Mouse (Mus musculus): Measurements from ENCODE around the gene Gtf2e1. TPM values are rescaled to one million over a fixed set of nuclear protein-coding genes. Genes with fewer than 3 reads are reported as not detected.
A peak's percentile ranks its signal among the peaks of the same experiment; 100 is the strongest.

Gtf2e1 gene
- polyA plus RNA-seq, 1 experiment = 12.1 TPM

- peaks cover 6% of the 10 kb centered on the region; the same call in 1 of the 2 replicates for H3K4me1 ChIP-seq (ENCODE audit: control insufficient read depth, insufficient read depth, low read length)
These were observed 364 bp downstream of the Gtf2e1 start for GRCm38 (mm10) chr16:37539240-37539610.

GRCm38 (mm10) chr16:37533369-37534068 is 6.1 kb downstream of the Gtf2e1 start:
- peaks cover 6% of the 10 kb centered on the region; the same call in 1 of the 2 replicates for H3K4me1 ChIP-seq (ENCODE audit: control insufficient read depth, insufficient read depth, low read length)
- TF ChIP-seq CTCF (IDR thresholded peaks at IDR 0.05; ENCODE audit: borderline replicate concordance, insufficient read depth, low read depth, low read length) (no peak), POLR2A (IDR thresholded peaks at IDR 0.05; ENCODE audit: borderline replicate concordance, insufficient read depth, low read length) (no peak)
- H3K4me3 ChIP-seq (replicated peaks; ENCODE audit: insufficient read depth, low read depth, low read length) = no peak overlapping the region
- DNase-seq = no peak
- no peaks in the 10 kb centered on the region for H3K27me3 ChIP-seq (ENCODE audit: control insufficient read depth, insufficient read depth, low read length)
- WGBS = 91% methylated on average over 8 of the region's 8 CpGs
- H3K27ac ChIP-seq (ENCODE audit: insufficient read depth, low read length) = no peak overlapping the region

More at GRCm38 (mm10) chr16:37539240-37539610, 364 bp downstream of the Gtf2e1 start:
- Histone ChIP-seq H3K4me3 (replicated peaks; ENCODE audit: insufficient read depth, low read depth, low read length) (peak overlapping the region; percentile 78), H3K27me3 (ENCODE audit: control insufficient read depth, insufficient read depth, low read length) (no peaks in the 10 kb centered on the region), H3K27ac (ENCODE audit: insufficient read depth, low read length) (peak overlapping the region; percentile 62)
- no peak for DNase-seq
- TF ChIP-seq CTCF (IDR thresholded peaks at IDR 0.05; ENCODE audit: borderline replicate concordance, insufficient read depth, low read depth, low read length) (no peak), POLR2A (IDR thresholded peaks at IDR 0.05; ENCODE audit: borderline replicate concordance, insufficient read depth, low read length) (no peak)
- under 1% methylated on average over 22 of the region's 22 CpGs for WGBS

- no peaks in the 10 kb centered on the region for H3K27me3 ChIP-seq (ENCODE audit: control insufficient read depth, insufficient read depth, low read length)
- no peak overlapping the region for H3K4me3 ChIP-seq (replicated peaks; ENCODE audit: insufficient read depth, low read depth, low read length)
- 13% methylated on average over 1 of the region's 1 CpGs for WGBS
- H3K27ac ChIP-seq (ENCODE audit: insufficient read depth, low read length) = no peak overlapping the region
- H3K4me1 ChIP-seq (ENCODE audit: control insufficient read depth, insufficient read depth, low read length) = peaks cover 3% of the 10 kb centered on the region; the same call in 1 of the 2 replicates
- DNase-seq = no peak
- no peak for TF ChIP-seq CTCF (IDR thresholded peaks at IDR 0.05; ENCODE audit: borderline replicate concordance, insufficient read depth, low read depth, low read length)
- no peak for TF ChIP-seq POLR2A (IDR thresholded peaks at IDR 0.05; ENCODE audit: borderline replicate concordance, insufficient read depth, low read length)
These were observed 7.5 kb downstream of the Gtf2e1 start for GRCm38 (mm10) chr16:37532046-37532445.

- H3K27me3 ChIP-seq (ENCODE audit: control insufficient read depth, insufficient read depth, low read length) = no peaks in the 10 kb centered on the region
- DNase-seq = no peak
- WGBS = 93% methylated on average over 6 of the region's 6 CpGs
- no peak overlapping the region for H3K4me3 ChIP-seq (replicated peaks; ENCODE audit: insufficient read depth, low read depth, low read length)
- no peak overlapping the region for H3K27ac ChIP-seq (ENCODE audit: insufficient read depth, low read length)
- TF ChIP-seq CTCF (IDR thresholded peaks at IDR 0.05; ENCODE audit: borderline replicate concordance, insufficient read depth, low read depth, low read length) (no peak), POLR2A (IDR thresholded peaks at IDR 0.05; ENCODE audit: borderline replicate concordance, insufficient read depth, low read length) (no peak)
- H3K4me1 ChIP-seq (ENCODE audit: control insufficient read depth, insufficient read depth, low read length) = peaks cover 3% of the 10 kb centered on the region; the same call in 1 of the 2 replicates
These were observed 9.4 kb downstream of the Gtf2e1 start for GRCm38 (mm10) chr16:37530170-37530569.

- no peaks in the 10 kb centered on the region for H3K27me3 ChIP-seq (ENCODE audit: control insufficient read depth, insufficient read depth, low read length)
- TF ChIP-seq POLR2A (IDR thresholded peaks at IDR 0.05; ENCODE audit: borderline replicate concordance, insufficient read depth, low read length) = no peak
- TF ChIP-seq CTCF (IDR thresholded peaks at IDR 0.05; ENCODE audit: borderline replicate concordance, insufficient read depth, low read depth, low read length) = no peak
- WGBS = 94% methylated on average over 3 of the region's 3 CpGs
- no peaks in the 10 kb centered on the region; the same call in 1 of the 2 replicates for H3K4me1 ChIP-seq (ENCODE audit: control insufficient read depth, insufficient read depth, low read length)
- no peak overlapping the region for H3K27ac ChIP-seq (ENCODE audit: insufficient read depth, low read length)
- no peak overlapping the region for H3K4me3 ChIP-seq (replicated peaks; ENCODE audit: insufficient read depth, low read depth, low read length)
- no peak for DNase-seq
These were observed 12.8 kb downstream of the Gtf2e1 start for GRCm38 (mm10) chr16:37526688-37527223.

GRCm38 (mm10) chr16:37525121-37525520 is 14.5 kb downstream of the Gtf2e1 start:
- H3K4me3 ChIP-seq (replicated peaks; ENCODE audit: insufficient read depth, low read depth, low read length) = no peak overlapping the region
- WGBS = 96% methylated on average over 2 of the region's 2 CpGs
- no peaks in the 10 kb centered on the region for H3K27me3 ChIP-seq (ENCODE audit: control insufficient read depth, insufficient read depth, low read length)
- DNase-seq = no peak
- TF ChIP-seq CTCF (IDR thresholded peaks at IDR 0.05; ENCODE audit: borderline replicate concordance, insufficient read depth, low read depth, low read length) = no peak
- no peak for TF ChIP-seq POLR2A (IDR thresholded peaks at IDR 0.05; ENCODE audit: borderline replicate concordance, insufficient read depth, low read length)
- H3K27ac ChIP-seq (ENCODE audit: insufficient read depth, low read length) = no peak overlapping the region
- no peaks in the 10 kb centered on the region for H3K4me1 ChIP-seq (ENCODE audit: control insufficient read depth, insufficient read depth, low read length)

GRCm38 (mm10) chr16:37522100-37522697 is 17.4 kb downstream of the Gtf2e1 start:
- 95% methylated on average over 7 of the region's 7 CpGs for WGBS

More at GRCm38 (mm10) chr16:37522100-37522697, 17.4 kb downstream of the Gtf2e1 start:
- no peaks in the 10 kb centered on the region for H3K4me1 ChIP-seq (ENCODE audit: control insufficient read depth, insufficient read depth, low read length)
- TF ChIP-seq POLR2A (IDR thresholded peaks at IDR 0.05; ENCODE audit: borderline replicate concordance, insufficient read depth, low read length) = no peak
- no peak for TF ChIP-seq CTCF (IDR thresholded peaks at IDR 0.05; ENCODE audit: borderline replicate concordance, insufficient read depth, low read depth, low read length)
- no peak overlapping the region for H3K27ac ChIP-seq (ENCODE audit: insufficient read depth, low read length)
- H3K4me3 ChIP-seq (replicated peaks; ENCODE audit: insufficient read depth, low read depth, low read length) = no peak overlapping the region
- DNase-seq = no peak
- H3K27me3 ChIP-seq (ENCODE audit: control insufficient read depth, insufficient read depth, low read length) = no peaks in the 10 kb centered on the region
